Mouse (Mus musculus) ES-Bruce4 (cell line): ENCODE results near the gene Myh4. TPM values are rescaled to one million over a fixed set of nuclear protein-coding genes. Genes with fewer than 3 reads are reported as not detected.
A peak's percentile ranks its signal among the peaks of the same experiment; 100 is the strongest.

ENCODE experiments used
- H3K27ac ChIP-seq: 2 replicates; pipeline ENCODE4 v1.5.1; 2012; ENCODE audit warnings: low read length, inconsistent platforms; ENCODE audit not compliant: insufficient read depth
- H3K27me3 ChIP-seq: 2 replicates; pipeline ENCODE4 v1.6.1; 2012; ENCODE audit warnings: mild to moderate bottlenecking, low read length, inconsistent platforms; ENCODE audit not compliant: control insufficient read depth, poor library complexity, insufficient read depth, severe bottlenecking
- H3K36me3 ChIP-seq: 2 replicates; pipeline ENCODE4 v1.6.1; 2012; ENCODE audit warnings: inconsistent platforms, mild to moderate bottlenecking, low read length, moderate library complexity; ENCODE audit not compliant: control insufficient read depth, poor library complexity, insufficient read depth, severe bottlenecking
- H3K4me1 ChIP-seq: one replicate; pipeline ENCODE4 v1.8.1; 2011; ENCODE audit warnings: low read length; ENCODE audit not compliant: control insufficient read depth, insufficient read depth
- H3K4me3 ChIP-seq: 2 replicates; pipeline ENCODE4 v1.5.1; 2011; ENCODE audit warnings: low read depth, mild to moderate bottlenecking, low read length
- H3K9ac ChIP-seq: 2 replicates; pipeline ENCODE4 v1.6.1; 2012; ENCODE audit warnings: low read depth, mild to moderate bottlenecking, inconsistent platforms; ENCODE audit not compliant: poor library complexity, severe bottlenecking
- H3K9me3 ChIP-seq: replicated peaks from 2 replicates; pipeline ENCODE4 v1.6.1; 2012; ENCODE audit warnings: mild to moderate bottlenecking, low read length, inconsistent platforms; ENCODE audit not compliant: control insufficient read depth, poor library complexity, insufficient read depth, severe bottlenecking
- CTCF ChIP-seq: IDR thresholded peaks from one replicate; pipeline ENCODE4 v1.8.1; 2011; ENCODE audit warnings: low read depth, low read length
- EP300 ChIP-seq: IDR thresholded peaks from 2 replicates; pipeline ENCODE4 v1.6.1; 2011; ENCODE audit warnings: low read depth, low read length; ENCODE audit not compliant: insufficient read depth
- POLR2A ChIP-seq: IDR thresholded peaks from one replicate; pipeline ENCODE4 v1.8.1; 2011; ENCODE audit warnings: low read length; ENCODE audit not compliant: insufficient read depth
- polyA plus RNA-seq: library from polyadenylated mRNA; stranded (reverse); fragments of >200 nt; gene quantifications from 2 replicates; pipeline ENCODE4 v1.2.4, GENCODE M21; 2011; ENCODE audit warnings: low read depth; ENCODE audit not compliant: missing spikeins, insufficient read depth, insufficient read length

The Myh4 gene
- not detected in 2 replicates for polyA plus RNA-seq

DNA sequence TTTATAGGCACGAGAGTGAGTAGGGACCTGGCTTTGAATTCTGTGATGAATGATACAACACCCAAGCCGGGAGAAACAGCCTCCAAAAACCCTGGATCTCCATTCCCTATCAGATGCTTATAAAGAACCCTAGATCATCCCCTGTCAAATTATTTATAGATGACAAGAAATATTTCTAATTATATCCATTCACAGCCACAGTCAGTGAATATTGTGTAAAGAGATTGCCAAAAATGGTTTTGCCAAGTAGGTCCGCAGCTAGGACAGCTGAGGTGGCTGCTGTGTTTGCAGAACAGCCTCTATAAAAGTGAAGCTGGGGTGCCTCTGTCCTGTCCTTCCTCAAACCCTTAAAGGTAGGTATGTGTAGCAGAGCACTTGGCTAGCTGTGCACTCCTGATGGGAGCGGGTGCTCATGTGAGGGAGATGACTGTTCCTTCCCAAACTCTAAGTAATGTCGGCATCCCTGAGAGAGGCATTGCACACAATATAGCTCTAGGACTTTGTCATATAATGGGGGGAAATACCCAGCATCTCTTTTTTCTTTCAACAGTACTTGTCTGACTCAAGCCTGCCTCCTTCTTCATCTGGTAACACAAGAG lies at the start of gene Myh4:
Gene Myh4, plus strand, starts transcription at position 549 of the 599 bp plus-strand sequence.
- Histone ChIP-seq H3K27ac (no peak within 1 kb of the TSS), H3K4me1 (no peaks in the 10 kb centered on the region), H3K36me3 (no peaks in the 10 kb centered on the region), H3K4me3 (no peak within 1 kb of the TSS), H3K27me3 (no peaks in the 10 kb centered on the region), H3K9ac (no peak within 1 kb of the TSS), H3K9me3 (no peaks in the 10 kb centered on the region)
- TF ChIP-seq CTCF (no peak), EP300 (no peak), POLR2A (no peak)

DNA sequence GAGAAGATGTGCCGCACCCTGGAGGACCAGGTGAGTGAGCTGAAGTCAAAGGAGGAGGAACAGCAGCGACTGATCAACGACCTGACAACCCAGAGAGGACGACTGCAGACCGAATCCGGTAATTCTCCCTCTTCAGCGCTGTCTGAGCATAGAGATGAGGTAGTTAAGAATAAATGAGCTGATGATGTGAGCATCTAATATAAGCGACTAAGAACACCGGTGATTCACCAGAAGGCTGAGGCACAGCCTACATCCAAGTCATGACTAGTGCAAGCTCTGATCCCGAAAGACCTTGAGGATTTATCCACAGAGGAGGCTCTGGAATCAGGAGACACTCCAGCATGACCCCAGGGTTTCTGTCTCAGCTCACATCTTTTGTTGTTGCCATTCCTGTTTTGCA lies 47.5 kb upstream of the Myh4 start:
- Histone ChIP-seq H3K27ac (no peak overlapping the region), H3K9ac (no peak overlapping the region), H3K4me1 (no peaks in the 10 kb centered on the region), H3K36me3 (no peaks in the 10 kb centered on the region), H3K4me3 (no peak overlapping the region), H3K27me3 (no peaks in the 10 kb centered on the region), H3K9me3 (no peaks in the 10 kb centered on the region)
- TF ChIP-seq POLR2A, result no peak
- TF ChIP-seq EP300, result no peak
- no peak for TF ChIP-seq CTCF

DNA sequence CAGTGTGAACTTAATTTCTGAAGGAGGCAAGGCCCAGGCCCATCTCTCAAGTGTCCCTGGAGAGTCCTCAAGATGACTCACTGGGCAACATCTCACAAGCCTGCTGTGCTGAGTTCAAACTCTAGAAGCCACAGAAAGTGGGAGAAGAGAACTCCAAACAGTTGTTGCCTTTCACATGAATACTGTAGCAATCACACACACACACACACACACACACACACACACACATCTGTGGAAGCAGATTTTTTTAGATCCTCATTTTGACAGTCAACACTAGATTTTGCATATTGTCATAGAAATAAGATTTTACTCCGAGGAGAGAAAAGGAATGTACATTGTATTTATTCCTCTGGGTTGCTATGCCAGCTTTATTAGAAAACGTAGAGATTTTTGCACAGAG lies 47.0 kb upstream of the Myh4 start:
- TF ChIP-seq POLR2A (no peak), CTCF (no peak), EP300 (no peak)
- Histone ChIP-seq H3K4me1 (no peaks in the 10 kb centered on the region), H3K9ac (no peak overlapping the region), H3K36me3 (no peaks in the 10 kb centered on the region), H3K4me3 (no peak overlapping the region), H3K27ac (no peak overlapping the region), H3K27me3 (no peaks in the 10 kb centered on the region), H3K9me3 (no peaks in the 10 kb centered on the region)

GRCm38 (mm10) chr11:67191496-67191895 lies 46.3 kb upstream of the Myh4 start:
- H3K9ac ChIP-seq, result no peak overlapping the region
- no peaks in the 10 kb centered on the region for H3K9me3 ChIP-seq
- no peak overlapping the region for H3K27ac ChIP-seq
- TF ChIP-seq EP300, result no peak
- TF ChIP-seq POLR2A, result no peak
- TF ChIP-seq CTCF, result peak; percentile 36
- no peaks in the 10 kb centered on the region for H3K36me3 ChIP-seq
- no peaks in the 10 kb centered on the region for H3K4me1 ChIP-seq
- H3K4me3 ChIP-seq, result no peak overlapping the region
- H3K27me3 ChIP-seq, result no peaks in the 10 kb centered on the region

DNA sequence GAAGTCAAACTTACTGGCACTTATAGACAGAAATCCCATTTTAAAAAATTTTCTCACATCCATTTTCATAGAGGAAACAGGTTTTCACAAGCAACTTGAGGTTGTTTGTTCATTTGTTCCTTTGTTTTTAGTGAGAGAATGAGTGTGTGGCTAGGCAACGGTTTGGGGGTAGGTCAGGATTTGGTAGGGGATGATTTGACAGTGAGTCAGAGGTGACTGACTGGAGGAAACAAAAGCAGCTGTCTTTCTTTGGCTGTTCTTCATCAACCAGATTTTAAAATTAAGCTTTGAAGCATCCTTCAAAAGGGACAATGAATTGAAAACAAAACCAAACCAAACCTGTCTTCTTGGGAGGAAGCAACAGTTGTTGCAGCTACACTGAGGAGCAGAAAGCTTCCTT lies 38.5 kb upstream of the Myh4 start:
- H3K27ac ChIP-seq, result no peak overlapping the region
- peaks cover 3% of the 10 kb centered on the region; the same call in 1 of the 2 replicates for H3K9me3 ChIP-seq
- H3K9ac ChIP-seq, result no peak overlapping the region
- no peaks in the 10 kb centered on the region for H3K36me3 ChIP-seq
- TF ChIP-seq EP300 (no peak), POLR2A (no peak), CTCF (no peak)
- H3K4me1 ChIP-seq, result no peaks in the 10 kb centered on the region
- H3K27me3 ChIP-seq, result 0 out of 2 replicates have a peak, but pooled peaks cover 1% of the 10 kb centered on the region
- H3K4me3 ChIP-seq, result no peak overlapping the region

DNA sequence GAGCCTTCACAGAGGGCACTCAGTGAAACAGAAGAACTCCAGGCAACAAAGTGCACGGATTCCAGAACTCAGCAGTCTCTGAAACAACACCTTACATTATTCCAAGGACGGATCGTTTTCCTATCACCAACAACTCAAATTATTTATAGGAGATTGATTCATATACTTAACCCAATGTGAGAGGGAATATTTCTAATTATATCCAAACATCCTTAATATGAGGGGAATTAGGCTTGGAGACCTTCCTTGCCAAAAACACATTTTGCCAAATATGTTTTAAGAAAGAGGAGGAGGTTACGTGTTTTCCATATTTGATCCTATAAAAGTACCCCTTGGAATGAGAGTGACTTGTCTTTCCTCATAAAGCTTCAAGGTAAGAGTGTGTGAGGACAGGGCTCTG lies 38.1 kb upstream of the Myh4 start, which contains the start of gene Myh1:
Gene Myh1, plus strand, starts transcription at position 301 of the 400 bp plus-strand sequence.
- Histone ChIP-seq H3K27ac (no peak within 1 kb of the TSS), H3K4me1 (no peaks in the 10 kb centered on the region), H3K27me3 (0 out of 2 replicates have a peak, but pooled peaks cover 1% of the 10 kb centered on the region), H3K9ac (no peak within 1 kb of the TSS), H3K4me3 (no peak within 1 kb of the TSS), H3K9me3 (peaks cover 3% of the 10 kb centered on the region; the same call in 1 of the 2 replicates), H3K36me3 (no peaks in the 10 kb centered on the region)
- no peak for TF ChIP-seq EP300
- TF ChIP-seq POLR2A, result no peak
- TF ChIP-seq CTCF, result no peak
